Mouse (Mus musculus): ENCODE results near the gene Aip.

- TF ChIP-seq POLR2A (IDR thresholded peaks at IDR 0.05; ENCODE audit: borderline replicate concordance, control insufficient read depth, low read depth, low read length) (no peak), CTCF (IDR thresholded peaks at IDR 0.05; ENCODE audit: control insufficient read depth, insufficient read depth, low read length) (no peak)
Measured at GRCm38 (mm10) chr19:4102049-4102448, 23.6 kb downstream of the Aip start.
